23 mouse cellular contexts compared by ENCODE assay signal in the genomic region with DNA sequence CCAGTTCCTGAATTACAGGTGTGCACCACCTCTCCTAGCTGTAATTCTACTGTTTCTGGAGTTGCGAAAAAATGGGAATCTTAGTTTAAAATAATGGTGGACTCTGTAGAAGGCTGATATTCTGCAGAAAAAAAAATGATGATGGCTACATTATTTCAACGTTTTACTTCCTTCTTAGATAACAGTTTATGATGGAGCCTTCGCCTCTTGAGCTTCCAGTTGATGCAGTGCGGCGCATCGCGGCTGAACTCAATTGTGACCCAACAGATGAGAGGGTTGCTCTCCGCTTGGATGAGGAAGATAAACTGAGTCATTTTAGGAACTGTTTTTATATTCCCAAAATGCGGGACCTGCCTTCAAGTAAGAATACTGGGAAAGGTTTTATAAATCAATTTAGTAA. TPM values are rescaled to one million over a fixed set of nuclear protein-coding genes. Genes with fewer than 3 reads are reported as not detected.
DNase-seq lines count a peak whose midpoint lies in the region; ATAC-seq and TF ChIP-seq lines count a peak whose summit lies in the region.
"Had no signal": no experiment of that assay in that cellular context is flagged by ENCODE, and none has a peak within 500 bp of the region (broad histone marks: within the 10 kb centered on the region; RNA-seq: fewer than 3 reads in every experiment).

No protein-coding gene starts in this region.

- H3K36me3 ChIP-seq in midbrain, embryonic 11.5 days (ENCODE audit: control insufficient read depth, insufficient read depth, low read length) = no peaks in the 10 kb centered on the region
- H3K36me3 ChIP-seq in midbrain, embryonic 15.5 days (replicated peaks) = no peaks in the 10 kb centered on the region
- H3K36me3 ChIP-seq in intestine, embryonic 15.5 days = no peaks in the 10 kb centered on the region
- H3K36me3 ChIP-seq in intestine, embryonic 16.5 days (ENCODE audit: control insufficient read depth, insufficient read depth, low read length) = no peaks in the 10 kb centered on the region
- no peaks in the 10 kb centered on the region for H3K36me3 ChIP-seq in intestine, postnatal 0 days (ENCODE audit: control insufficient read depth, insufficient read depth)
- no peaks in the 10 kb centered on the region for H3K36me3 ChIP-seq in heart, embryonic 11.5 days (ENCODE audit: control insufficient read depth, insufficient read depth, low read length)
- H3K36me3 ChIP-seq: G1E had no signal

- 94% methylated on average over 9 of the region's 9 CpGs for WGBS in midbrain, embryonic 11.5 days
- WGBS in midbrain, embryonic 15.5 days = 96% methylated on average over 9 of the region's 9 CpGs
- WGBS in intestine, embryonic 15.5 days = 81% methylated on average over 9 of the region's 9 CpGs
- WGBS in intestine, embryonic 16.5 days = 78% methylated on average over 9 of the region's 9 CpGs
- 55% methylated on average over 9 of the region's 9 CpGs for WGBS in intestine, postnatal 0 days
- WGBS in heart, embryonic 11.5 days (ENCODE audit: insufficient replicate concordance) = 88% methylated on average over 9 of the region's 9 CpGs

- ATAC-seq in midbrain, embryonic 11.5 days (ENCODE audit: low FRiP score) = no peak
- ATAC-seq in midbrain, embryonic 15.5 days (replicated peaks) = no peak
- ATAC-seq in intestine, embryonic 15.5 days = peak; percentile 76; the same call in 1 of the 2 replicates
- ATAC-seq in intestine, embryonic 16.5 days = peak; percentile 63; the same call in 1 of the 2 replicates
- peak; percentile 28; the same call in 1 of the 2 replicates for ATAC-seq in intestine, postnatal 0 days
- no peak for ATAC-seq in heart, embryonic 11.5 days (replicated peaks; ENCODE audit: insufficient number of reproducible peaks, low FRiP score, low TSS enrichment)
- ATAC-seq: activated CD4-positive, CD25-positive, alpha-beta regulatory T cell, adult 4 months; CD4-positive, CD25-positive, alpha-beta regulatory T cell, adult 4 months; Patski had no signal

- DNase-seq in midbrain, embryonic 11.5 days (ENCODE audit: low spot score, missing footprints) = peak; percentile 53
- no peak for DNase-seq in thymus, postnatal 36 days
- DNase-seq in frontal cortex, postnatal 25 days (ENCODE audit: low spot score in 2 of 2) = no peak
- DNase-seq: adrenal gland, adult 2 months; adrenal gland, adult 8-10 months; adrenal gland, postnatal 10 days; adrenal gland, postnatal 14 days; adrenal gland, postnatal 25 days; adrenal gland, postnatal 36 days; B cell, adult 2 months; cerebellum, adult 11 months; cerebellum, adult 11-12 months had no signal

- no peaks in the 10 kb centered on the region for H3K4me1 ChIP-seq in midbrain, embryonic 11.5 days (ENCODE audit: control insufficient read depth, insufficient read depth, low read length)
- H3K4me1 ChIP-seq in midbrain, embryonic 15.5 days = no peaks in the 10 kb centered on the region
- no peaks in the 10 kb centered on the region for H3K4me1 ChIP-seq in intestine, embryonic 15.5 days (replicated peaks)
- no peaks in the 10 kb centered on the region for H3K4me1 ChIP-seq in intestine, embryonic 16.5 days (ENCODE audit: control insufficient read depth, insufficient read depth, low read length)
- H3K4me1 ChIP-seq in intestine, postnatal 0 days (replicated peaks; ENCODE audit: control insufficient read depth, insufficient read depth, low read length) = no peaks in the 10 kb centered on the region
- H3K4me1 ChIP-seq in heart, embryonic 11.5 days (ENCODE audit: control insufficient read depth, insufficient read depth, low read length) = no peaks in the 10 kb centered on the region

- H3K27me3 ChIP-seq in midbrain, embryonic 11.5 days (ENCODE audit: control insufficient read depth, insufficient read depth, low read length) = no peaks in the 10 kb centered on the region
- no peaks in the 10 kb centered on the region for H3K27me3 ChIP-seq in midbrain, embryonic 15.5 days (replicated peaks)
- no peaks in the 10 kb centered on the region for H3K27me3 ChIP-seq in intestine, embryonic 15.5 days (replicated peaks)
- H3K27me3 ChIP-seq in intestine, embryonic 16.5 days (replicated peaks; ENCODE audit: control insufficient read depth, insufficient read depth, low read length) = no peaks in the 10 kb centered on the region
- no peaks in the 10 kb centered on the region for H3K27me3 ChIP-seq in intestine, postnatal 0 days (replicated peaks; ENCODE audit: control insufficient read depth, insufficient read depth, low read length)
- H3K27me3 ChIP-seq in heart, embryonic 11.5 days (ENCODE audit: control insufficient read depth, insufficient read depth, low read length) = no peaks in the 10 kb centered on the region
- H3K27me3 ChIP-seq: CH12.LX, Patski had no signal

- H3K9me3 ChIP-seq in midbrain, embryonic 11.5 days (ENCODE audit: control insufficient read depth, low read length) = no peaks in the 10 kb centered on the region
- H3K9me3 ChIP-seq in midbrain, embryonic 15.5 days = no peaks in the 10 kb centered on the region
- no peaks in the 10 kb centered on the region for H3K9me3 ChIP-seq in intestine, embryonic 15.5 days
- H3K9me3 ChIP-seq in intestine, embryonic 16.5 days (ENCODE audit: control insufficient read depth, low read length) = no peaks in the 10 kb centered on the region
- no peaks in the 10 kb centered on the region for H3K9me3 ChIP-seq in intestine, postnatal 0 days (ENCODE audit: control insufficient read depth)
- no peaks in the 10 kb centered on the region for H3K9me3 ChIP-seq in heart, embryonic 11.5 days (replicated peaks; ENCODE audit: control insufficient read depth, low read length)
- H3K9me3 ChIP-seq: G1E had no signal

- H3K4me3 ChIP-seq in midbrain, embryonic 11.5 days (ENCODE audit: low read depth, low read length) = no peak overlapping the region
- H3K4me3 ChIP-seq in midbrain, embryonic 15.5 days = no peak overlapping the region
- H3K4me3 ChIP-seq in intestine, embryonic 15.5 days (replicated peaks) = no peak overlapping the region
- no peak overlapping the region for H3K4me3 ChIP-seq in intestine, embryonic 16.5 days (ENCODE audit: low read length)
- H3K4me3 ChIP-seq in intestine, postnatal 0 days (ENCODE audit: low read depth, low read length) = no peak overlapping the region
- H3K4me3 ChIP-seq in heart, embryonic 11.5 days (ENCODE audit: low read depth, low read length) = no peak overlapping the region

- H3K27ac ChIP-seq in midbrain, embryonic 11.5 days (ENCODE audit: low read depth, low read length) = no peak overlapping the region
- H3K27ac ChIP-seq in midbrain, embryonic 15.5 days = no peak overlapping the region
- no peak overlapping the region for H3K27ac ChIP-seq in intestine, embryonic 15.5 days
- no peak overlapping the region for H3K27ac ChIP-seq in intestine, embryonic 16.5 days (ENCODE audit: low read length)
- H3K27ac ChIP-seq in intestine, postnatal 0 days (ENCODE audit: low read depth, low read length) = no peak overlapping the region
- H3K27ac ChIP-seq in heart, embryonic 11.5 days (ENCODE audit: low read depth, low read length) = no peak overlapping the region

- no peak overlapping the region for H3K9ac ChIP-seq in midbrain, embryonic 11.5 days (ENCODE audit: low read length)
- no peak overlapping the region for H3K9ac ChIP-seq in midbrain, embryonic 15.5 days
- H3K9ac ChIP-seq in intestine, embryonic 15.5 days = no peak overlapping the region
- H3K9ac ChIP-seq in intestine, embryonic 16.5 days (ENCODE audit: low read depth, low read length) = no peak overlapping the region
- H3K9ac ChIP-seq in intestine, postnatal 0 days (ENCODE audit: low read depth, low read length) = no peak overlapping the region
- H3K9ac ChIP-seq in heart, embryonic 11.5 days (ENCODE audit: low read depth, low read length) = no peak overlapping the region

- H3K4me2 ChIP-seq in midbrain, embryonic 11.5 days = no peak overlapping the region
- H3K4me2 ChIP-seq in midbrain, embryonic 15.5 days = no peak overlapping the region
- no peak overlapping the region for H3K4me2 ChIP-seq in intestine, embryonic 15.5 days (replicated peaks)
- H3K4me2 ChIP-seq in intestine, embryonic 16.5 days (ENCODE audit: low read depth, low read length) = no peak overlapping the region
- no peak overlapping the region for H3K4me2 ChIP-seq in intestine, postnatal 0 days (replicated peaks; ENCODE audit: low read depth)
- H3K4me2 ChIP-seq in heart, embryonic 11.5 days = no peak overlapping the region

- no peak for TF ChIP-seq CTCF in intestine, postnatal 0 days (IDR thresholded peaks at IDR 0.05; ENCODE audit: low read depth)

RNA-seq across cellular contexts. Expression of gene Kynu, which starts 7.7 kb away (rescaled TPM):
- 1.9 and 2.6 TPM in 2 replicates for polyA plus RNA-seq in midbrain, embryonic 11.5 days (2014; fragmentation: Nextera tagmentation; extraction: Ambion mirVana)
- 0.17 and 0.59 TPM in 2 replicates for polyA plus RNA-seq in midbrain, embryonic 15.5 days (2015; fragmentation: Nextera tagmentation; extraction: Ambion mirVana)
- 5.6 and 5.7 TPM in 2 replicates for polyA plus RNA-seq in intestine, embryonic 15.5 days (2015; fragmentation: Nextera tagmentation; extraction: Ambion mirVana)
- polyA plus RNA-seq in intestine, embryonic 16.5 days (2015; fragmentation: Nextera tagmentation; extraction: Ambion mirVana) = 4.6 and 5.0 TPM in 2 replicates
- polyA plus RNA-seq in intestine, postnatal 0 days (2015; fragmentation: Nextera tagmentation; extraction: Ambion mirVana) = 1.6 and 2.4 TPM in 2 replicates
- not detected in 2 replicates for polyA plus RNA-seq in heart, embryonic 11.5 days (2014; fragmentation: Nextera tagmentation; extraction: Ambion mirVana)
- polyA plus RNA-seq: adrenal gland, adult 2 months; C2C12; G1E had no signal

Comparison
In these comparisons a context has a peak if more than half of its experiments do, and no peak if none do; other contexts are left out.
1. ATAC-seq: peak in intestine, embryonic 15.5 days (single experiment), intestine, embryonic 16.5 days (single experiment) and intestine, postnatal 0 days (single experiment); none in midbrain, embryonic 11.5 days (single experiment), midbrain, embryonic 15.5 days (single experiment) and heart, embryonic 11.5 days (single experiment).